Mouse (Mus musculus) liver, embryonic 13.5 days (tissue): ENCODE measurements around the gene Cpa1. TPM values are rescaled to one million over a fixed set of nuclear protein-coding genes. Genes with fewer than 3 reads are reported as not detected.

Experiments used
- ATAC-seq: fragments of 200-750 bp; cut with Nextera tagmentation; 2 replicates; pipeline ENCODE4 v1.8.0; 2017; ENCODE audit warnings: low read depth, mild to moderate bottlenecking, moderate number of reproducible peaks, moderate library complexity
- DNase-seq: peaks from one replicate; pipeline ENCODE4 v3.0.0; 2022
- H3K27ac ChIP-seq: fragments of 300-500 bp; sonication (generic); 2 replicates; pipeline ENCODE4 v1.5.1; 2015; ENCODE audit warnings: moderate library complexity, mild to moderate bottlenecking, inconsistent platforms
- H3K27me3 ChIP-seq: fragments of 300-500 bp; sonication (generic); 2 replicates; pipeline ENCODE4 v1.6.1; 2015; ENCODE audit warnings: mild to moderate bottlenecking, inconsistent platforms
- H3K36me3 ChIP-seq: fragments of 300-500 bp; sonication (generic); 2 replicates; pipeline ENCODE4 v1.6.1; 2015; ENCODE audit warnings: mild to moderate bottlenecking, inconsistent platforms
- H3K4me1 ChIP-seq: fragments of 300-500 bp; sonication (generic); replicated peaks from 2 replicates; pipeline ENCODE4 v1.6.1; 2015; ENCODE audit warnings: inconsistent platforms
- H3K4me2 ChIP-seq: fragments of 300-500 bp; sonication (generic); 2 replicates; pipeline ENCODE4 v1.6.1; 2015; ENCODE audit warnings: inconsistent platforms, mild to moderate bottlenecking, moderate library complexity
- H3K4me3 ChIP-seq: fragments of 300-500 bp; sonication (generic); replicated peaks from 2 replicates; pipeline ENCODE4 v1.5.1; 2015; ENCODE audit warnings: mild to moderate bottlenecking, inconsistent platforms
- H3K9ac ChIP-seq: fragments of 300-500 bp; sonication (generic); 2 replicates; pipeline ENCODE4 v1.6.1; 2015; ENCODE audit warnings: mild to moderate bottlenecking, inconsistent platforms
- H3K9me3 ChIP-seq: fragments of 300-500 bp; sonication (generic); replicated peaks from 2 replicates; pipeline ENCODE4 v1.6.1; 2016; ENCODE audit warnings: inconsistent platforms
- WGBS: fragments of 180-500 bp; shearing (Covaris S2); methylation state at CpG from one replicate; pipeline ENCODE4 v1.1.7; 2015; ENCODE audit not compliant: insufficient replicate concordance; 5-methylcytosine and 5-hydroxymethylcytosine counted together
- polyA plus RNA-seq: library from polyadenylated mRNA; unstranded; fragments of >200 nt; fragmentation: Nextera tagmentation; extraction: Ambion mirVana; gene quantifications from 2 replicates; pipeline ENCODE4 v1.2.1, GENCODE M21; 2015

Gene Cpa1
- 0.52 and 1.4 TPM in 2 replicates for polyA plus RNA-seq

DNA sequence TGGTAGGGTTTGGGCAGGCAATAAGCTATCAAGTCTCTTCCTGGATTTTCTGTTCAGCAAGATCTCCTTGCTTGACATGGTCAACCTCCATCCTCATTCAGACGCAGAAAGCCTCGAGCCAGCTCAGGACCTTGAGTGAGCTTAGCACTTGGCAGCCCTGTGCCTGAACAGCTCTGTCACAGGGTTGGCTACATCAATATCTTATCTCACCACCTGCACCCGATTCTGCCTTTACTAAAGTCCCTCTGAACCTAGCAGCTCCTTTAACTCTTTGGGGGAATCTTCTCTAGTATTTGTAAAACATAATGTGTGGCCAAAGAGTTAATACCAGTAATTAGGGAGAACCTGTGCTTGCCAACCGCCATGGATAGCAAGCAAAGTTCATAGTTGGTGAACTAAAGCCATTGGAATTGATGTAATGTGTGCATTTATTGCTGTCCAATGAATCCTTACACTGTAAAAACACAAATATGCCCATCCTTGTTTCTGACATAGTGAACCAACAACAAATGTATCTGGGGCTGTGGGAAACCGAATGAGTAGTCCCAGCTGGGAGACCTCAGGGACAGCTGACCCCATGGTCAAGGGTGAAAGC lies at the start of gene Cpa1:
Gene Cpa1, plus strand, starts transcription at position 545 of the 595 bp plus-strand sequence.
- Histone ChIP-seq H3K27ac (no peak within 1 kb of the TSS), H3K9ac (no peak within 1 kb of the TSS), H3K4me1 (peaks cover 28% of the 10 kb centered on the region), H3K4me3 (no peak within 1 kb of the TSS), H3K4me2 (no peak within 1 kb of the TSS), H3K27me3 (0 out of 2 replicates have a peak, but pooled peaks cover under 1% of the 10 kb centered on the region), H3K36me3 (no peaks in the 10 kb centered on the region), H3K9me3 (no peaks in the 10 kb centered on the region)
- DNase-seq = peak; percentile 3
- peak; percentile 73 for ATAC-seq
- WGBS = 32% methylated on average over 5 of the region's 5 CpGs

DNA sequence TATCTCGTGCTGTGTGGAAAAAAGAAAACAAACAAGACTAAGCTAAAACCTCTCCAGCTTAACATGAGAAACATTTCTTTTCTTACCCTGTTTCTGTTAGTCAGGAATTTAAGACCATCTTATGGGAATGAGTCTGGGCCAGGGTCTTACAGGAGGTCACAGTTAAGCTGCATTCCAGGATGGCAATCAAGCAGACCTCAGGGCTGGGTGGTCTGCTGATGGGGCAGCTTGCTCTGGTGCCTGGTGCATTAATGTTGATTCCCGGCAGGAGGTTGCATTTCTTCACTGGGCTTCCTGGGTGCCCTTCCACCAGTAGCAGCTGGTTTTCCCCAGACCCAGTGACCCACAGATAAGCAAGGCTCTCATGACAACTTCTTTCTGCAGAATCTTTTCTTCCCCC lies 49.2 kb upstream of the Cpa1 start:
- no peak overlapping the region for H3K9ac ChIP-seq
- no peaks in the 10 kb centered on the region for H3K9me3 ChIP-seq
- H3K27me3 ChIP-seq = no peaks in the 10 kb centered on the region
- no peaks in the 10 kb centered on the region for H3K4me1 ChIP-seq
- H3K36me3 ChIP-seq = no peaks in the 10 kb centered on the region
- peak overlapping the region; percentile 43; the same call in 1 of the 2 replicates for H3K27ac ChIP-seq
- DNase-seq (no peak), ATAC-seq (no peak)
- H3K4me2 ChIP-seq = no peak overlapping the region
- 20% methylated on average over 2 of the region's 2 CpGs for WGBS
- no peak overlapping the region for H3K4me3 ChIP-seq

DNA sequence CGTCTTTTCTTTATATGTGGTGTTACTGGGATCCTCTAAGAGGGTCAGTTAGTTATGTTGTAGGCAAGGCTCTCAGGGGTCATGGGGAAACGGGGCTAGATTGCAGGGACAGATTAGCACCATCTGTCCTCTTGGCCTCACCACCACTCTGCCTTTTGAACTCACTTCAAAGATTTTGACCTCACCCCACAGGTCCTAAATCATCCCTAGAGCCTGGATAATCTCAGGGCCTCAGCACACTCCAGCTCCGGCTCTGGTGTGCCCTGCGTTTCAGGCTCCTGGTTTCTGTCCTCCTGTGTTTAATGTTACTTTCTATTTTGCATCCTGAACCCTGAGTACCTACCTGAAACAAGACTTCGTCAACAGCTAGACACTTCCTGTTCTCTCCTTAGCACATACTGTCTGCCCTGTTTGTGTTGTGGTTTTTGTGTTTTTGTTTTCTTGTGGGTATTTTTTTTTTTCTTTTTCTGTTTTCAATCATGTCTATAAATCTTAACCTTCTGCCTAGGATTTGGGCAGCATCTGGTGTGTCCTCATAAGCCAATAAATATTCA lies 47.1 kb upstream of the Cpa1 start:
- no peak for ATAC-seq
- H3K4me1 ChIP-seq = no peaks in the 10 kb centered on the region
- WGBS = 38% methylated on average over 5 of the region's 5 CpGs

DNA sequence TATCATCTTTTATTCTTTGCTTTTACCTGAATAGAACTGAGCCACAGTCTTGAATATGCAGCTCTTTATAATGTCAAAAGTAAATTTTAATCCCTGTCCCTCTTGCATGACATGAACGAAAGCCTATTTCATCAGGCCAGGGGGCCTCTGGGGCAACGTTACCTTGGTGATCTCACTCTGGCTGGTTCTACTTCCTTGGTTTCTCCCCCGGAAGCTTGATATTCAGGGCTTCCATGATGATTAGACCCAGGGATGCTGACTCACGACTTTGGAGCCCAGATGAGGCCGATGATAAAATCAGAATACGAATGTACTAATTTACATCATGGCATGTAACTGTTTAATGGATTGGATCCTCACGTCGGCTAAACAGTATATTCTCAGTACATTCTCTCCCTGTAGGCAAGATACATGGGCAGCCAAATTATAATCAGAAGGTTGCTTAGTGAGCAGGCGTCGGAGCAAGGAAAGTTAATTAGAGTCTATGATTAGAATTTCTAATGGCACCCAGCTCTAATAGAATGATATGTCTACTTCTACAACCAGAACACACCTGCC lies 46.5 kb upstream of the Cpa1 start:
- H3K4me3 ChIP-seq = no peak overlapping the region
- no peaks in the 10 kb centered on the region for H3K27me3 ChIP-seq
- 63% methylated on average over 10 of the region's 10 CpGs for WGBS
- no peak for ATAC-seq
- no peaks in the 10 kb centered on the region for H3K4me1 ChIP-seq
- DNase-seq = no peak
- no peaks in the 10 kb centered on the region for H3K36me3 ChIP-seq
- no peaks in the 10 kb centered on the region for H3K9me3 ChIP-seq
- H3K27ac ChIP-seq = no peak overlapping the region
- H3K9ac ChIP-seq = no peak overlapping the region
- no peak overlapping the region for H3K4me2 ChIP-seq

More for the DNA sequence above, 47.1 kb upstream of the Cpa1 start:
- Histone ChIP-seq H3K9me3 (no peaks in the 10 kb centered on the region), H3K4me2 (no peak overlapping the region), H3K27me3 (no peaks in the 10 kb centered on the region), H3K36me3 (no peaks in the 10 kb centered on the region), H3K4me3 (no peak overlapping the region), H3K27ac (no peak overlapping the region), H3K9ac (no peak overlapping the region)
- no peak for DNase-seq

DNA sequence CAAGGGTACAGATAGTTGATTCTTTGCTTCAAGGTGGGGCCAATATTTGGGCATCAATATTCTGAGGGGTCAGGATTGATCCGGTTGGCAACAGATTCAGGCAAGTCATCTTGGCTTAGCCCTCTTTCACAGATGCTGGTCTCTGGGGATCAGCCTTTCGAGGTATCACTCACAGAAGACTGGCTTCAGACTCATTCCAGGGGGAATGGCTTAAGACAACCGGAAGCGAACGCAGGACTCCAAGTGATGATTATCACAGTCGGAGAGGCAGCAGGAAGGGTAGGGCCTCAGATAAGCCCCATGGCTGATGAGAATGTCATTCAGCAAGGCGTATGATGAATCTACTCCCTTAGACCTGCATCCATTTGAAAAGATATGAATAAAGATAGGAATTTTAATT lies 44.7 kb upstream of the Cpa1 start:
- no peaks in the 10 kb centered on the region for H3K9me3 ChIP-seq
- ATAC-seq (no peak), DNase-seq (no peak)
- 31% methylated on average over 7 of the region's 7 CpGs for WGBS
- no peaks in the 10 kb centered on the region for H3K4me1 ChIP-seq
- H3K4me2 ChIP-seq = no peak overlapping the region
- H3K4me3 ChIP-seq = no peak overlapping the region
- no peak overlapping the region for H3K27ac ChIP-seq
- no peaks in the 10 kb centered on the region for H3K36me3 ChIP-seq
- H3K27me3 ChIP-seq = no peaks in the 10 kb centered on the region
- H3K9ac ChIP-seq = no peak overlapping the region

DNA sequence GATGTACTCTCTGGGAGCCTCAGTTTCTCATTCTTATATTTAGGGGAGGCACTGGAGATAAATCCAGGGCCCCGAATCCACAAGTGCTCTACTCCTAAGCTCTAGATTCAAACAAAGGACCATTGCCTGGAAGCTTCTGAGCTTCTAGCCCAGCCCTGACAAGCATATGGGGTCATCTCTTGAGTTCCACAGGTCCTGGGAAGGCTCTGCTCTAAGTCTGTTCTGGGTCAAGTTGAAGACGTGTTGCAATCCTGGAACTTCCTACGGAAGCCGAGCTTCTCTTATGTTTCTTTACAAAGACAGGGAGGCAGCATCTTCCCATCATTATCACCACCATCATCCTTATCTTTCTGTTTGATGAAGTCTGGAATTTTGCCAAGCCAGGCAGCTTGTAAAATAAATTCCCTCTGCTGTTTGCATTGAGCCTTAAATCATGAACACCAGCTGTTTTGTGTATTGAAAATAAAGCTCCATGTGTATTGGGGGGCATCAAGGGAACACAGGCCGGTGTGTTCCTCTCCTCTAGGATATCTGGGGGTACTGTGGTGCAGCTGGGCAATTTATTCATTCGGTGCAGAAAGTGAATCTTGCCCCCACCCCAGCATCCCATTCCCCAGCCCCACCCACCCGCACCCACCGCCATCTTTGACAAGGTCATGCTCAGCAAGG lies 42.7 kb upstream of the Cpa1 start:
- WGBS = 70% methylated on average over 8 of the region's 8 CpGs
- Histone ChIP-seq H3K4me3 (no peak overlapping the region), H3K9me3 (no peaks in the 10 kb centered on the region), H3K27ac (no peak overlapping the region), H3K9ac (no peak overlapping the region), H3K27me3 (no peaks in the 10 kb centered on the region), H3K36me3 (no peaks in the 10 kb centered on the region), H3K4me1 (no peaks in the 10 kb centered on the region), H3K4me2 (no peak overlapping the region)
- DNase-seq = no peak
- ATAC-seq = no peak

DNA sequence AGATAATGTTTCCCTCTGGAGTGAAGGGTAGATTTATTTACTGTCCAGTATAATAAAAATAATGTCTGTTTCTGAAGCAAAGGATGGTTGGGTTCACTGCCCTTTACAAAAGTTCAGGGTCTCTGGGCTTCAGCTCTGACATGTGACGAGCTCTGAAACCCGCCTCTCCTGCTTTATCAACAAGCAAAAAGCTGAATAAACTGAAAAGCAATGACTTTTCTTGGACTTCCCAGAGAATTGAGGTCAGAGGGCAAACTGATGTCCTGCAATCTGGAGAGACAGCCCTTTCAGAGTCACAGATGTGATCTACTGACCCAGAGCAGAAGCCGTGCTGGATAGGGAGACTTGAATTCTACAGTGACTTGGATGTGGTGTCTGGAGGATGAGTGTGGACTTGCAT lies 39.0 kb upstream of the Cpa1 start:
- no peak overlapping the region for H3K4me3 ChIP-seq
- H3K4me1 ChIP-seq = no peaks in the 10 kb centered on the region
- DNase-seq (no peak), ATAC-seq (no peak)
- no peaks in the 10 kb centered on the region for H3K27me3 ChIP-seq
- no peak overlapping the region for H3K27ac ChIP-seq
- H3K9ac ChIP-seq = no peak overlapping the region
- H3K36me3 ChIP-seq = no peaks in the 10 kb centered on the region
- no peaks in the 10 kb centered on the region for H3K9me3 ChIP-seq
- 46% methylated on average over 3 of the region's 3 CpGs for WGBS
- H3K4me2 ChIP-seq = no peak overlapping the region

DNA sequence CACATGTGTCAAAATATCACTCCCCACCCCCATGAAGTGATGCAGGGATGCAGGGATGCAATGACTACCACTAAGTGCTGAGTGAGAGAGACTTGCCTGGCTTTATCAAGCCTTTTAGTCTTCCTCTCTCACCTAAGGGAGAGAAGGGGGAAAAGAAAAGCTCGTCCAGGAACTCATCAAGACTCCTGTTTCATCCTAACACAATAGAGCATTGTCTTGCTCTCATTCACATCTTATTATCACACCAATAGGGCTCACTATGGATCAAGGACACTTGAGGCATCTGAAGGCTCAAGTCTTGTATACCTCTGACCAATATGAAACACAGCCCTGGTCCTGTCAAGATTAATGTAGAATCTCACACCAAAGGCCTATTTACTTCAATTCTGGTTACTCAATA lies 38.0 kb upstream of the Cpa1 start:
- WGBS = 52% methylated on average over 1 of the region's 1 CpGs
- Histone ChIP-seq H3K4me3 (no peak overlapping the region), H3K9ac (no peak overlapping the region), H3K4me2 (no peak overlapping the region), H3K27ac (no peak overlapping the region), H3K27me3 (no peaks in the 10 kb centered on the region), H3K36me3 (no peaks in the 10 kb centered on the region), H3K4me1 (no peaks in the 10 kb centered on the region), H3K9me3 (no peaks in the 10 kb centered on the region)
- no peak for ATAC-seq
- DNase-seq = no peak

DNA sequence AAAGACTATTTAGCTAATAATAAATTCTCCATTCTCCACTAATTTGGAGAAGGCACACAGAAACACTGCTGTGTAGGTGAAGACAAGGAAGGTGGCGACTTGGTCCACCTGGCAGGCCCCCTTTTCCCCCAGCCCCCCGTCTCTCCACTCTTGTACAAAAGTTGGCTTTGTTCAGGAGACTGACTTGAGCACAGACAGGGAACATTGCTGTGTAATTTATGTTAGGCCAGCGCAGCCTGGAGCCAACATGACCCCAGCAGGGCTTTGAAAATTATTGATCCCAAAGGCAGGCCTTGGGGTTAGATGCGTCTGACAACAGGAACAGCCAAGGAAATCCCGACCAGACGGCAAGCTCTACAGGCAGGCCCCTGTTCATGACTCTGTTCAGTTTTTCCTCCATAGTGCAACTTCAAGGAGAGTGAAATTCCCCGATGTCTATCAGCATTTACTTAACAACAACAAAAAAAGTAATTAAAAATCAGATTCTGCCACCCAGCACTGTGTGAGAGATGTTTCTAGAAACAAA lies 34.6 kb upstream of the Cpa1 start:
- Histone ChIP-seq H3K9me3 (no peaks in the 10 kb centered on the region), H3K27me3 (no peaks in the 10 kb centered on the region), H3K36me3 (no peaks in the 10 kb centered on the region), H3K27ac (no peak overlapping the region), H3K4me3 (no peak overlapping the region), H3K4me1 (no peaks in the 10 kb centered on the region), H3K4me2 (no peak overlapping the region), H3K9ac (no peak overlapping the region)
- DNase-seq (no peak), ATAC-seq (no peak)
- WGBS = 60% methylated on average over 7 of the region's 7 CpGs

DNA sequence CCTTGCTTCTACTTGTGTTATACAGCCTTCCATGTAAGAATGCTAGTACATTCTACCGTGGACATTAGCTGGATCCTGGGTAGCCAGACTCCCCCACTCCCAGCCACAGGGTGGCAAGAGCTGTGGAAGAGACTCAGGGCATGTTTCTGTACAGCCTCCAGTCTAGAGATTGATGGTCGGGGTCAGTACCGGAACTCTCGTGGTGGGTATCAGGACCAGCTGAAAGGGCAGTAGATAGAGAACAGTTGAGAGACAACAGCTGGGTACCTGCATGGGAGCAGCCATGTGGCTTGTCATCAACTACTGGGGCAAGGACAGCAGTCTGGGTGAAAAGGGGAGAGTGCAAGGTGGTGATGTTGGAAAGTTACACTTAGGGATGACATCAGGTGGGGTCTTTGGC lies 33.9 kb upstream of the Cpa1 start:
- Histone ChIP-seq H3K4me1 (no peaks in the 10 kb centered on the region), H3K36me3 (no peaks in the 10 kb centered on the region), H3K4me3 (no peak overlapping the region), H3K9me3 (no peaks in the 10 kb centered on the region), H3K9ac (no peak overlapping the region), H3K27me3 (no peaks in the 10 kb centered on the region), H3K27ac (no peak overlapping the region), H3K4me2 (no peak overlapping the region)
- no peak for DNase-seq
- no peak for ATAC-seq
- WGBS = 74% methylated on average over 4 of the region's 4 CpGs

DNA sequence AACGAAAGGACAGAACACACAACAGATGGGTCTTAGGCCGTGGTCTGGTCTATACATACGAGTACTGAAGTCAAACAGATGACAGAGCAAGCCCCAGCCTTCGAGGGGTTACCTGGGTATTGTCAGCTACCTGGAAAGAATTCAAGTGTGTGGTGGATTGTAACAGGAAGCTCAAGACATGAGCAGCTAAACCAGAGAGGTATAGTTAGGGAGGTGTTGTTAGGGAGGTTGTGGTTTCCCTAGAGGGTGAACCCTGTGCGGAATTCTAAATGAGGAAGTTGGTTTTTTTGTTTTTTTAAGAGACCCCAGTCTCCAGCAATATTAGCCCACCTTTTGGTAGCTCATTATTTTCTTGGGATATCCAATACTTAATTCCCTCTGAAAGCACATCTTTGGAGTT lies 33.3 kb upstream of the Cpa1 start:
- no peaks in the 10 kb centered on the region for H3K36me3 ChIP-seq
- DNase-seq (no peak), ATAC-seq (no peak)
- 30% methylated on average over 5 of the region's 5 CpGs for WGBS
- no peak overlapping the region for H3K4me3 ChIP-seq
- H3K9ac ChIP-seq = no peak overlapping the region
- H3K9me3 ChIP-seq = no peaks in the 10 kb centered on the region
- no peak overlapping the region for H3K27ac ChIP-seq
- no peak overlapping the region for H3K4me2 ChIP-seq
- no peaks in the 10 kb centered on the region for H3K4me1 ChIP-seq
- H3K27me3 ChIP-seq = no peaks in the 10 kb centered on the region
